ENCODE assay signal across 21 mouse cellular contexts in genomic region chr11:63090210-63090609, GRCm38 (mm10). TPM values are rescaled to one million over a fixed set of nuclear protein-coding genes. Genes with fewer than 3 reads are reported as not detected.
DNase-seq lines count a peak whose midpoint lies in the region; ATAC-seq lines count a peak whose summit lies in the region.
"Had no signal": no experiment of that assay in that cellular context is flagged by ENCODE, and none has a peak within 500 bp of the region (broad histone marks: within the 10 kb centered on the region; RNA-seq: fewer than 3 reads in every experiment).

No protein-coding gene starts in this region.

- 49% methylated on average over 4 of the region's 4 CpGs for WGBS in limb, embryonic 10.5 days
- WGBS in forebrain, embryonic 16.5 days: 56% methylated on average over 4 of the region's 4 CpGs

- no peaks in the 10 kb centered on the region for H3K9me3 ChIP-seq in limb, embryonic 10.5 days (replicated peaks)
- no peaks in the 10 kb centered on the region; the same call in 1 of the 2 replicates for H3K9me3 ChIP-seq in forebrain, embryonic 16.5 days (ENCODE audit: control insufficient read depth, low read length)
- H3K9me3 ChIP-seq: hindbrain, embryonic 15.5 days; liver, embryonic 13.5 days; neural tube, embryonic 15.5 days had no signal

- no peaks in the 10 kb centered on the region for H3K36me3 ChIP-seq in limb, embryonic 10.5 days
- H3K36me3 ChIP-seq in forebrain, embryonic 16.5 days (ENCODE audit: control insufficient read depth, insufficient read depth): no peaks in the 10 kb centered on the region
- H3K36me3 ChIP-seq: G1E; hindbrain, embryonic 15.5 days; liver, embryonic 13.5 days; neural tube, embryonic 15.5 days had no signal

- no peak overlapping the region for H3K9ac ChIP-seq in forebrain, embryonic 16.5 days (replicated peaks; ENCODE audit: low read depth, low read length)
- H3K9ac ChIP-seq: hindbrain, embryonic 15.5 days; liver, embryonic 13.5 days; neural tube, embryonic 15.5 days had no signal

- H3K4me1 ChIP-seq in limb, embryonic 10.5 days: peaks cover 14% of the 10 kb centered on the region
- H3K4me1 ChIP-seq in forebrain, embryonic 16.5 days (replicated peaks; ENCODE audit: control insufficient read depth, insufficient read depth, low read length): no peaks in the 10 kb centered on the region
- H3K4me1 ChIP-seq: hindbrain, embryonic 15.5 days; liver, embryonic 13.5 days; neural tube, embryonic 15.5 days had no signal

- H3K27ac ChIP-seq in limb, embryonic 10.5 days: peak overlapping the region; percentile 11; the same call in 1 of the 2 replicates
- no peak overlapping the region for H3K27ac ChIP-seq in forebrain, embryonic 16.5 days (ENCODE audit: low read length)
- H3K27ac ChIP-seq: hindbrain, embryonic 15.5 days; liver, embryonic 13.5 days; neural tube, embryonic 15.5 days had no signal

- no peak for ATAC-seq in forebrain, embryonic 16.5 days
- ATAC-seq: intestine, embryonic 16.5 days had no signal

- no peaks in the 10 kb centered on the region for H3K27me3 ChIP-seq in limb, embryonic 10.5 days (ENCODE audit: low read depth, poor library complexity, severe bottlenecking)
- H3K27me3 ChIP-seq in forebrain, embryonic 16.5 days (replicated peaks; ENCODE audit: control insufficient read depth, insufficient read depth, low read length): no peaks in the 10 kb centered on the region
- H3K27me3 ChIP-seq: hindbrain, embryonic 15.5 days; neural tube, embryonic 15.5 days had no signal

- H3K4me3 ChIP-seq in limb, embryonic 10.5 days: no peak overlapping the region
- no peak overlapping the region for H3K4me3 ChIP-seq in forebrain, embryonic 16.5 days (replicated peaks; ENCODE audit: low read length)
- H3K4me3 ChIP-seq: hindbrain, embryonic 15.5 days; liver, embryonic 13.5 days; myocyte; neural tube, embryonic 15.5 days had no signal

- H3K4me2 ChIP-seq in forebrain, embryonic 16.5 days (ENCODE audit: low read length): no peak overlapping the region
- H3K4me2 ChIP-seq: heart, embryonic 11.5 days; hindbrain, embryonic 15.5 days; liver, embryonic 13.5 days; neural tube, embryonic 15.5 days had no signal

- peak; percentile 17 for DNase-seq in kidney, postnatal 14 days
- DNase-seq in kidney, adult 18-20 months: no peak
- peak; percentile 19 for DNase-seq in ZHBTc4 (ENCODE audit: low read depth, low spot score)
- DNase-seq in limb, embryonic 10.5 days (ENCODE audit: low spot score): no peak
- peak; percentile 71 for DNase-seq in lung, postnatal 10 days
- DNase-seq in frontal cortex, postnatal 25 days (ENCODE audit: low spot score in 2 of 2): no peak
- DNase-seq: cerebellum, adult 11-12 months; cerebellum, postnatal 25 days; gastrocnemius, postnatal 25 days; liver, embryonic 13.5 days; midbrain, embryonic 14.5 days; right cerebral cortex, postnatal 25 days had no signal

RNA-seq across cellular contexts. Expression of gene Tekt3, which starts 28.8 kb away (rescaled TPM):
- not detected in 2 replicates for polyA plus RNA-seq in limb, embryonic 10.5 days (2016; fragmentation: Nextera tagmentation; extraction: Ambion mirVana)
- not detected in 2 replicates for polyA plus RNA-seq in forebrain, embryonic 16.5 days (2015; fragmentation: Nextera tagmentation; extraction: Ambion mirVana)
- polyA plus RNA-seq: forebrain, embryonic 11.5 days; frontal cortex, adult 2 months; G1E; heart, embryonic 11.5 days; hindbrain, embryonic 15.5 days; intestine, embryonic 16.5 days; liver, embryonic 13.5 days; midbrain, embryonic 14.5 days; myocyte; neural tube, embryonic 15.5 days had no signal

RNA-seq across cellular contexts. Expression of gene Pmp22, which starts 38.6 kb away (rescaled TPM):
- polyA plus RNA-seq in limb, embryonic 10.5 days (2016; fragmentation: Nextera tagmentation; extraction: Ambion mirVana): 27.7 and 29.8 TPM in 2 replicates
- polyA plus RNA-seq in forebrain, embryonic 16.5 days (2015; fragmentation: Nextera tagmentation; extraction: Ambion mirVana): 24.3 and 37.4 TPM in 2 replicates
- polyA plus RNA-seq: G1E had no signal

Comparison
In these comparisons a context has a peak if more than half of its experiments do, and no peak if none do; other contexts are left out.
1. DNase-seq: peak in kidney, postnatal 14 days (single experiment), ZHBTc4 (single experiment) and lung, postnatal 10 days (single experiment); none in kidney, adult 18-20 months (single experiment), limb, embryonic 10.5 days (single experiment) and frontal cortex, postnatal 25 days (0 of 2).